Mouse (Mus musculus) embryonic fibroblast, embryonic 13.5 days (primary cell): ENCODE data around the gene Ctdsp1.

Experiments
- CTCF ChIP-seq: IDR thresholded peaks from 2 replicates; pipeline ENCODE4 v1.5.1; 2011; ENCODE audit warnings: mild to moderate bottlenecking, control low read depth, low read length, moderate library complexity, borderline replicate concordance; ENCODE audit not compliant: insufficient read depth
- POLR2A ChIP-seq: IDR thresholded peaks from 2 replicates; pipeline ENCODE4 v1.6.1; 2011; ENCODE audit warnings: low read depth, mild to moderate bottlenecking, control low read depth, low read length, moderate library complexity

- TF ChIP-seq POLR2A = no peak
- TF ChIP-seq CTCF = no peak
Measured at GRCm38 (mm10) chr1:74374980-74375379, 16.3 kb upstream of the Ctdsp1 start, which contains the start of gene Slc11a1.
